ENCODE assay signal across 20 mouse cellular contexts in the genomic region with DNA sequence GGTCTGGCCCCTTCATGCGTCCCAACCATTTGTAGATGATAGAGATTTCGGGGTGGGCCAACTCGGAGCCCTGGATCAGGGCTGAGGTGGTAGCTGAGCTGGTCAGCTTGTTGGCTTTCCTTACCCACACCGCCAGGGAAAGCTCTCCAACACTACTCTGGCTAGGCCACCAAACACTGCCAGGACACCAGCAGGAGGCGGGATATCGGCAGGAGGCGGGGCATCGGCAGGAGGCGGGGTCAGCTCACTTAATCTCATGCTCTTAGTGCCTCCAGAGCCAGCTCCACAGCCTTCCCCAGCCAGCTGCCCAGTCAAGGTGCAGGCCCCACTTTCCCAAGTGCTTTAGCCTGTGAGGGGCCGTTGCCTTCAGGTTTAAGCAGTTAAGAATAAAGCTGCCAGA.
DNase-seq lines count a peak whose midpoint lies in the region; ATAC-seq and TF ChIP-seq lines count a peak whose summit lies in the region.
"Had no signal": no experiment of that assay in that cellular context is flagged by ENCODE, and none has a peak within 500 bp of the region (broad histone marks: within the 10 kb centered on the region; RNA-seq: fewer than 3 reads in every experiment).

No protein-coding gene starts in this region.

- intact Hi-C loops in left cerebral cortex, adult 2 months (cut with DNase I) = no loop called here
- intact Hi-C loops in left cerebral cortex, postnatal 14 days (cut with DNase I) = no loop called here

- H3K4me2 ChIP-seq in stomach, postnatal 0 days (replicated peaks; ENCODE audit: low read depth) = no peak overlapping the region
- H3K4me2 ChIP-seq: forebrain, embryonic 13.5 days; heart, embryonic 12.5 days; hindbrain, embryonic 12.5 days had no signal

- no peak overlapping the region for H3K4me3 ChIP-seq in left cerebral cortex, adult 2 months
- no peak overlapping the region for H3K4me3 ChIP-seq in stomach, postnatal 0 days (ENCODE audit: low read depth, low read length)
- H3K4me3 ChIP-seq: embryonic facial prominence, embryonic 10.5 days; forebrain, embryonic 13.5 days; heart, embryonic 12.5 days; hindbrain, embryonic 12.5 days had no signal

- H3K9ac ChIP-seq in stomach, postnatal 0 days (ENCODE audit: low read length) = no peak overlapping the region
- H3K9ac ChIP-seq: forebrain, embryonic 13.5 days; forebrain, postnatal 0 days; heart, embryonic 12.5 days; hindbrain, embryonic 12.5 days had no signal

- H3K4me1 ChIP-seq in stomach, postnatal 0 days (replicated peaks; ENCODE audit: control insufficient read depth, insufficient read depth) = no peaks in the 10 kb centered on the region
- H3K4me1 ChIP-seq: heart, embryonic 12.5 days had no signal

- DNase-seq in cerebellum, postnatal 10 days = peak; percentile 45 to 64
- DNase-seq in cerebellum, adult 8-10 months = no peak
- no peak for DNase-seq in left cerebral cortex, adult 2 months (ENCODE audit: extremely low spot score in 1 of 2, low spot score in 2 of 2)
- DNase-seq in left cerebral cortex, postnatal 14 days (ENCODE audit: low spot score in 2 of 2) = no peak
- DNase-seq in ES-CJ7 (ENCODE audit: low read depth, low spot score) (peak; percentile 17), R1 (ENCODE audit: low read depth, low spot score) (peak; percentile 57)
- no peak for DNase-seq in stomach, postnatal 0 days (ENCODE audit: low spot score)
- DNase-seq: adrenal gland, postnatal 14 days; cerebellum, adult 11-12 months; forebrain, postnatal 0 days; gastrocnemius, postnatal 14 days had no signal

- no peak for TF ChIP-seq EP300 in stomach, postnatal 0 days (optimal IDR thresholded peaks at IDR 0.05)

- H3K27ac ChIP-seq in left cerebral cortex, adult 2 months = peak overlapping the region; percentile 75
- H3K27ac ChIP-seq in stomach, postnatal 0 days (replicated peaks) = no peak overlapping the region
- H3K27ac ChIP-seq: embryonic facial prominence, embryonic 10.5 days; forebrain, embryonic 13.5 days; hindbrain, embryonic 12.5 days had no signal

- H3K36me3 ChIP-seq in stomach, postnatal 0 days (ENCODE audit: control insufficient read depth, insufficient read depth, low read length) = no peaks in the 10 kb centered on the region
- H3K36me3 ChIP-seq: embryonic facial prominence, embryonic 10.5 days; G1E; heart, embryonic 12.5 days; hindbrain, embryonic 12.5 days had no signal

- no peak for ATAC-seq in stomach, postnatal 0 days (ENCODE audit: low FRiP score, low TSS enrichment)
- ATAC-seq: activated CD4-positive, CD25-positive, alpha-beta regulatory T cell, adult 4 months; forebrain, embryonic 13.5 days; forebrain, postnatal 0 days; hindbrain, embryonic 16.5 days; inflammation-experienced regulatory T-cells, adult 6 months; intestine, postnatal 0 days had no signal

- 54% methylated on average over 10 of the region's 10 CpGs for WGBS in stomach, postnatal 0 days

- no peaks in the 10 kb centered on the region for H3K27me3 ChIP-seq in stomach, postnatal 0 days (ENCODE audit: control insufficient read depth, insufficient read depth, low read length)
- H3K27me3 ChIP-seq: heart, embryonic 12.5 days; hindbrain, embryonic 12.5 days had no signal

- H3K9me3 ChIP-seq in stomach, postnatal 0 days (ENCODE audit: control insufficient read depth, low read length) = no peaks in the 10 kb centered on the region
- H3K9me3 ChIP-seq: embryonic facial prominence, embryonic 10.5 days; forebrain, embryonic 13.5 days; heart, embryonic 12.5 days; hindbrain, embryonic 12.5 days had no signal

- no peak for TF ChIP-seq CTCF in left cerebral cortex, adult 2 months (IDR thresholded peaks at IDR 0.05)
- TF ChIP-seq CTCF in stomach, postnatal 0 days (IDR thresholded peaks at IDR 0.05; ENCODE audit: low read depth) = no peak

Comparison
In these comparisons a context has a peak if more than half of its experiments do, and no peak if none do; other contexts are left out.
1. DNase-seq: peak in cerebellum, postnatal 10 days (2 of 2), ES-CJ7 (single experiment) and R1 (single experiment); none in cerebellum, adult 8-10 months (single experiment), left cerebral cortex, adult 2 months (0 of 2), left cerebral cortex, postnatal 14 days (0 of 2) and stomach, postnatal 0 days (single experiment).